Mouse (Mus musculus): ENCODE results near the gene Rnf182. TPM values are rescaled to one million over a fixed set of nuclear protein-coding genes. Genes with fewer than 3 reads are reported as not detected.

Rnf182 gene
- total RNA-seq, 2 experiments from 2014 or later: 0.17 to 0.22 TPM

GRCm38 (mm10) chr13:43608854-43609253, 6.7 kb upstream of the Rnf182 start:
- DNase-seq: no peak
- intact Hi-C loops (cut with DNase I): no loop called here

GRCm38 (mm10) chr13:43612040-43612439, 3.5 kb upstream of the Rnf182 start:
- intact Hi-C loops (cut with DNase I): no loop called here
- no peak for DNase-seq

- no peak for DNase-seq
- intact Hi-C loops (cut with DNase I): no loop called here
Measured at GRCm38 (mm10) chr13:43614667-43615066, 843 bp upstream of the Rnf182 start.

- intact Hi-C loops (cut with DNase I): no loop called here
- no peak for DNase-seq
Measured at GRCm38 (mm10) chr13:43615194-43615576, 325 bp upstream of the Rnf182 start.

- no peak for DNase-seq
- intact Hi-C loops (cut with DNase I): no loop called here
Measured at GRCm38 (mm10) chr13:43616551-43616950, 1.0 kb downstream of the Rnf182 start.

- intact Hi-C loops (cut with DNase I): no loop called here
- DNase-seq: no peak
Measured at GRCm38 (mm10) chr13:43619550-43620175, 4.2 kb downstream of the Rnf182 start.

GRCm38 (mm10) chr13:43627922-43628321, 12.4 kb downstream of the Rnf182 start:
- intact Hi-C loops (cut with DNase I): no loop called here
- no peak for DNase-seq

GRCm38 (mm10) chr13:43629785-43630184, 14.3 kb downstream of the Rnf182 start:
- DNase-seq: peak; percentile 70 to 80

GRCm38 (mm10) chr13:43631266-43631665, 15.8 kb downstream of the Rnf182 start:
- DNase-seq: no peak
- intact Hi-C loops (cut with DNase I): no loop called here

More at GRCm38 (mm10) chr13:43629785-43630184, 14.3 kb downstream of the Rnf182 start:
- intact Hi-C loops (cut with DNase I): no loop called here

- DNase-seq: no peak
- intact Hi-C loops (cut with DNase I): no loop called here
Measured at GRCm38 (mm10) chr13:43633024-43633423, 17.5 kb downstream of the Rnf182 start.

GRCm38 (mm10) chr13:43637720-43638119, 22.2 kb downstream of the Rnf182 start:
- intact Hi-C loops (cut with DNase I): no loop called here
- DNase-seq: no peak

GRCm38 (mm10) chr13:43644991-43645390, 29.5 kb downstream of the Rnf182 start:
- intact Hi-C loops (cut with DNase I): no loop called here
- no peak for DNase-seq

- no peak for DNase-seq
- intact Hi-C loops (cut with DNase I): no loop called here
Measured at GRCm38 (mm10) chr13:43648556-43648955, 33.0 kb downstream of the Rnf182 start.

- DNase-seq: no peak
- intact Hi-C loops (cut with DNase I): no loop called here
Measured at GRCm38 (mm10) chr13:43651277-43651676, 35.8 kb downstream of the Rnf182 start.

- DNase-seq: no peak
- intact Hi-C loops (cut with DNase I): no loop called here
Measured at GRCm38 (mm10) chr13:43654091-43654490, 38.6 kb downstream of the Rnf182 start.

- DNase-seq: no peak
- intact Hi-C loops (cut with DNase I): no loop called here
Measured at GRCm38 (mm10) chr13:43663225-43663624, 47.7 kb downstream of the Rnf182 start.

GRCm38 (mm10) chr13:43666130-43666529, 50.6 kb downstream of the Rnf182 start:
- DNase-seq: no peak
- intact Hi-C loops (cut with DNase I): no loop called here

- DNase-seq: no peak
- intact Hi-C loops (cut with DNase I): no loop called here
Measured at GRCm38 (mm10) chr13:43666920-43667319, 51.4 kb downstream of the Rnf182 start.

GRCm38 (mm10) chr13:43677159-43677882, 61.8 kb downstream of the Rnf182 start:
- DNase-seq: no peak
- intact Hi-C loops (cut with DNase I): loop anchor here (5.0 kb wide), 1 partner anchor 75 kb away; no protein-coding TSS in a partner anchor

- DNase-seq: no peak
- intact Hi-C loops (cut with DNase I): loop anchor here (5.0 kb wide), 1 partner anchor 76 kb away; no protein-coding TSS in a partner anchor
Measured at GRCm38 (mm10) chr13:43677883-43678244, 62.4 kb downstream of the Rnf182 start.

GRCm38 (mm10) chr13:43684499-43684994, 69.0 kb downstream of the Rnf182 start:
- DNase-seq: peak; percentile 68 to 75
- intact Hi-C loops (cut with DNase I): no loop called here

GRCm38 (mm10) chr13:43688065-43688464, 72.6 kb downstream of the Rnf182 start:
- intact Hi-C loops (cut with DNase I): no loop called here
- no peak for DNase-seq

Data from heart, postnatal 10 days (tissue).